Mouse (Mus musculus): ENCODE measurements around the gene Cyp46a1.

Cyp46a1 gene

GRCm38 (mm10) chr12:108398681-108399080 lies 64.5 kb downstream of the Cyp46a1 start:
- DNase-seq (ENCODE audit: low read depth, low spot score): no peak

- DNase-seq (ENCODE audit: low read depth, low spot score): no peak
Observed at GRCm38 (mm10) chr12:108399191-108399590, 65.0 kb downstream of the Cyp46a1 start.

- DNase-seq (ENCODE audit: low read depth, low spot score): no peak
Observed at GRCm38 (mm10) chr12:108400951-108401350, 66.8 kb downstream of the Cyp46a1 start.

- DNase-seq (ENCODE audit: low read depth, low spot score): no peak
Observed at GRCm38 (mm10) chr12:108403957-108404356, 69.8 kb downstream of the Cyp46a1 start.

GRCm38 (mm10) chr12:108409100-108409499 lies 74.9 kb downstream of the Cyp46a1 start:
- DNase-seq (ENCODE audit: low read depth, low spot score): no peak

GRCm38 (mm10) chr12:108410416-108411208 lies 76.4 kb downstream of the Cyp46a1 start:
- no peak for DNase-seq (ENCODE audit: low read depth, low spot score)
